Mouse (Mus musculus) embryonic facial prominence, embryonic 13.5 days (tissue): ENCODE results near the gene Ralgds. TPM values are rescaled to one million over a fixed set of nuclear protein-coding genes. Genes with fewer than 3 reads are reported as not detected.
A peak's percentile ranks its signal among the peaks of the same experiment; 100 is the strongest.

Source experiments
- ATAC-seq: fragments of 200-750 bp; cut with Nextera tagmentation; 2 replicates; pipeline ENCODE4 v1.8.0; 2017; ENCODE audit warnings: low read depth; ENCODE audit not compliant: insufficient number of reproducible peaks, insufficient read depth, low FRiP score, low TSS enrichment
- H3K27ac ChIP-seq: fragments of 300-500 bp; sonication (generic); 2 replicates; pipeline ENCODE4 v1.5.1; 2015; ENCODE audit warnings: moderate library complexity, mild to moderate bottlenecking, inconsistent platforms
- H3K27me3 ChIP-seq: fragments of 300-500 bp; sonication (generic); 2 replicates; pipeline ENCODE4 v1.6.1; 2015; ENCODE audit warnings: mild to moderate bottlenecking, inconsistent platforms
- H3K36me3 ChIP-seq: fragments of 300-500 bp; sonication (generic); 2 replicates; pipeline ENCODE4 v1.6.1; 2015; ENCODE audit warnings: mild to moderate bottlenecking, inconsistent platforms
- H3K4me1 ChIP-seq: fragments of 300-500 bp; sonication (generic); 2 replicates; pipeline ENCODE4 v1.6.1; 2015; ENCODE audit warnings: inconsistent platforms
- H3K4me2 ChIP-seq: fragments of 300-500 bp; sonication (generic); 2 replicates; pipeline ENCODE4 v1.6.1; 2015; ENCODE audit warnings: moderate library complexity, mild to moderate bottlenecking, inconsistent platforms
- H3K4me3 ChIP-seq: fragments of 300-500 bp; sonication (generic); 2 replicates; pipeline ENCODE4 v1.5.1; 2015; ENCODE audit warnings: mild to moderate bottlenecking, inconsistent platforms
- H3K9ac ChIP-seq: fragments of 300-500 bp; sonication (generic); 2 replicates; pipeline ENCODE4 v1.6.1; 2015; ENCODE audit warnings: mild to moderate bottlenecking, inconsistent platforms
- H3K9me3 ChIP-seq: fragments of 300-500 bp; sonication (generic); 2 replicates; pipeline ENCODE4 v1.6.1; 2016; ENCODE audit warnings: inconsistent platforms
- WGBS: fragments of 180-500 bp; shearing (Covaris S2); methylation state at CpG from one replicate; pipeline ENCODE4 v1.1.7; 2015; ENCODE audit warnings: mixed read lengths; 5-methylcytosine and 5-hydroxymethylcytosine counted together
- polyA plus RNA-seq: library from polyadenylated mRNA; unstranded; fragments of >200 nt; fragmentation: Nextera tagmentation; extraction: Ambion mirVana; gene quantifications from 2 replicates; pipeline ENCODE4 v1.2.1, GENCODE M21; 2015

The Ralgds gene
- polyA plus RNA-seq, 1 experiment from 2014 or later: 56.9 TPM

- no peak overlapping the region for H3K4me2 ChIP-seq
- peaks cover 11% of the 10 kb centered on the region for H3K4me1 ChIP-seq
- no peak for ATAC-seq
- H3K36me3 ChIP-seq: peaks cover 89% of the 10 kb centered on the region
- H3K4me3 ChIP-seq: no peak overlapping the region
- no peak overlapping the region for H3K27ac ChIP-seq
- H3K9me3 ChIP-seq: no peaks in the 10 kb centered on the region
- whole genome bisulfite sequencing: 70% methylated on average over 3 of the region's 3 CpGs
- no peaks in the 10 kb centered on the region for H3K27me3 ChIP-seq
- H3K9ac ChIP-seq: no peak overlapping the region
Observed at GRCm38 (mm10) chr2:28576815-28577214, 63.9 kb downstream of the Ralgds start.

GRCm38 (mm10) chr2:28578003-28578402, 65.1 kb downstream of the Ralgds start:
- 62% methylated on average over 5 of the region's 5 CpGs for WGBS
- Histone ChIP-seq H3K27me3 (no peaks in the 10 kb centered on the region), H3K4me2 (no peak overlapping the region), H3K4me1 (peaks cover 15% of the 10 kb centered on the region), H3K36me3 (peaks cover 77% of the 10 kb centered on the region), H3K27ac (no peak overlapping the region), H3K9me3 (no peaks in the 10 kb centered on the region), H3K9ac (no peak overlapping the region), H3K4me3 (no peak overlapping the region)
- no peak for ATAC-seq

- peak overlapping the region; percentile 61 for H3K4me2 ChIP-seq
- under 1% methylated on average over 56 of the region's 56 CpGs for WGBS
- no peaks in the 10 kb centered on the region for H3K27me3 ChIP-seq
- H3K4me3 ChIP-seq: peak overlapping the region; percentile 71
- peak; percentile 77 for ATAC-seq
- H3K36me3 ChIP-seq: peaks cover 33% of the 10 kb centered on the region
- H3K4me1 ChIP-seq: peaks cover 23% of the 10 kb centered on the region
- H3K27ac ChIP-seq: peak overlapping the region; percentile 95
- H3K9ac ChIP-seq: peak overlapping the region; percentile 78
- no peaks in the 10 kb centered on the region for H3K9me3 ChIP-seq
Observed at GRCm38 (mm10) chr2:28582647-28583353, 69.9 kb downstream of the Ralgds start.

GRCm38 (mm10) chr2:28583651-28584050, 70.7 kb downstream of the Ralgds start, which contains the start of gene Gtf3c5:
Gene Gtf3c5 (minus strand): TSS chr2:28583751.
- 77% methylated on average over 9 of the region's 9 CpGs for whole genome bisulfite sequencing
- H3K9ac ChIP-seq: peak within 1 kb of the TSS; percentile 78

GRCm38 (mm10) chr2:28585043-28585571, 72.2 kb downstream of the Ralgds start:
- ATAC-seq: no peak

More at GRCm38 (mm10) chr2:28583651-28584050, 70.7 kb downstream of the Ralgds start, which contains the start of gene Gtf3c5:
- no peak for ATAC-seq
- H3K27ac ChIP-seq: peak within 1 kb of the TSS; percentile 95
- H3K36me3 ChIP-seq: peaks cover 24% of the 10 kb centered on the region
- peak within 1 kb of the TSS; percentile 71 for H3K4me3 ChIP-seq
- no peaks in the 10 kb centered on the region for H3K9me3 ChIP-seq
- peak within 1 kb of the TSS; percentile 61 for H3K4me2 ChIP-seq
- H3K4me1 ChIP-seq: peaks cover 23% of the 10 kb centered on the region
- H3K27me3 ChIP-seq: no peaks in the 10 kb centered on the region

GRCm38 (mm10) chr2:28585730-28586129, 72.8 kb downstream of the Ralgds start:
- H3K36me3 ChIP-seq: peaks cover 6% of the 10 kb centered on the region
- H3K27ac ChIP-seq: no peak overlapping the region
- H3K27me3 ChIP-seq: no peaks in the 10 kb centered on the region
- no peak for ATAC-seq
- no peaks in the 10 kb centered on the region for H3K9me3 ChIP-seq
- no peak overlapping the region for H3K9ac ChIP-seq
- H3K4me1 ChIP-seq: peaks cover 23% of the 10 kb centered on the region
- H3K4me2 ChIP-seq: no peak overlapping the region
- 46% methylated on average over 2 of the region's 2 CpGs for WGBS
- no peak overlapping the region for H3K4me3 ChIP-seq

More at GRCm38 (mm10) chr2:28585043-28585571, 72.2 kb downstream of the Ralgds start:
- Histone ChIP-seq H3K9me3 (no peaks in the 10 kb centered on the region), H3K9ac (no peak overlapping the region), H3K27ac (no peak overlapping the region), H3K4me3 (no peak overlapping the region), H3K36me3 (peaks cover 10% of the 10 kb centered on the region), H3K27me3 (no peaks in the 10 kb centered on the region), H3K4me1 (peaks cover 23% of the 10 kb centered on the region), H3K4me2 (no peak overlapping the region)
- 20% methylated on average over 6 of the region's 6 CpGs for WGBS

- H3K4me1 ChIP-seq: peaks cover 4% of the 10 kb centered on the region; the same call in 1 of the 2 replicates
- no peak overlapping the region for H3K9ac ChIP-seq
- no peak for ATAC-seq
- H3K4me2 ChIP-seq: no peak overlapping the region
- no peak overlapping the region for H3K4me3 ChIP-seq
- no peaks in the 10 kb centered on the region for H3K36me3 ChIP-seq
- H3K27me3 ChIP-seq: 0 out of 2 replicates have a peak, but pooled peaks cover 1% of the 10 kb centered on the region
- H3K27ac ChIP-seq: no peak overlapping the region
- WGBS: 11% methylated on average over 1 of the region's 1 CpGs
- H3K9me3 ChIP-seq: no peaks in the 10 kb centered on the region
Observed at GRCm38 (mm10) chr2:28588574-28588973, 75.6 kb downstream of the Ralgds start.

GRCm38 (mm10) chr2:28591479-28591878, 78.6 kb downstream of the Ralgds start:
- Histone ChIP-seq H3K36me3 (no peaks in the 10 kb centered on the region), H3K4me3 (no peak overlapping the region), H3K27ac (no peak overlapping the region), H3K4me1 (no peaks in the 10 kb centered on the region), H3K4me2 (no peak overlapping the region), H3K9me3 (no peaks in the 10 kb centered on the region), H3K9ac (no peak overlapping the region), H3K27me3 (peaks cover 11% of the 10 kb centered on the region; the same call in 1 of the 2 replicates)
- ATAC-seq: no peak
- WGBS: 87% methylated on average over 2 of the region's 2 CpGs

GRCm38 (mm10) chr2:28592809-28593208, 79.9 kb downstream of the Ralgds start:
- H3K4me1 ChIP-seq: no peaks in the 10 kb centered on the region
- peaks cover 11% of the 10 kb centered on the region; the same call in 1 of the 2 replicates for H3K27me3 ChIP-seq
- WGBS: 5% methylated on average over 15 of the region's 15 CpGs
- no peak overlapping the region for H3K4me3 ChIP-seq
- no peak overlapping the region for H3K4me2 ChIP-seq
- no peak overlapping the region for H3K9ac ChIP-seq
- no peak overlapping the region for H3K27ac ChIP-seq
- no peaks in the 10 kb centered on the region for H3K36me3 ChIP-seq
- H3K9me3 ChIP-seq: no peaks in the 10 kb centered on the region
- ATAC-seq: no peak

- Histone ChIP-seq H3K9me3 (no peaks in the 10 kb centered on the region), H3K36me3 (no peaks in the 10 kb centered on the region), H3K4me3 (no peak overlapping the region), H3K4me2 (no peak overlapping the region), H3K4me1 (0 out of 2 replicates have a peak, but pooled peaks cover 3% of the 10 kb centered on the region), H3K9ac (no peak overlapping the region), H3K27me3 (peaks cover 11% of the 10 kb centered on the region; the same call in 1 of the 2 replicates), H3K27ac (no peak overlapping the region)
- no peak for ATAC-seq
- 77% methylated on average over 7 of the region's 7 CpGs for WGBS
Observed at GRCm38 (mm10) chr2:28596021-28596420, 83.1 kb downstream of the Ralgds start.

GRCm38 (mm10) chr2:28596998-28597397, 84.1 kb downstream of the Ralgds start:
- Histone ChIP-seq H3K4me3 (no peak overlapping the region), H3K4me1 (0 out of 2 replicates have a peak, but pooled peaks cover 3% of the 10 kb centered on the region), H3K9me3 (no peaks in the 10 kb centered on the region), H3K36me3 (no peaks in the 10 kb centered on the region), H3K27me3 (peaks cover 11% of the 10 kb centered on the region; the same call in 1 of the 2 replicates), H3K27ac (no peak overlapping the region), H3K4me2 (no peak overlapping the region), H3K9ac (no peak overlapping the region)
- ATAC-seq: no peak
- 89% methylated on average over 7 of the region's 7 CpGs for WGBS
